Mouse (Mus musculus): Measurements from ENCODE around the gene Pamr1. TPM values are rescaled to one million over a fixed set of nuclear protein-coding genes. Genes with fewer than 3 reads are reported as not detected.

Pamr1 gene
- total and polyA plus RNA-seq, 3 experiments, result 1.4 to 4.5 (median 1.7) TPM

GRCm38 (mm10) chr2:102616637-102617036, 66.8 kb downstream of the Pamr1 start:
- H3K4me1 ChIP-seq (ENCODE audit: control insufficient read depth, insufficient read depth, low read length), result no peaks in the 10 kb centered on the region
- no peak overlapping the region for H3K9ac ChIP-seq (ENCODE audit: low read depth, low read length)
- no peak for DNase-seq
- H3K36me3 ChIP-seq (ENCODE audit: control insufficient read depth, insufficient read depth, low read length), result no peaks in the 10 kb centered on the region
- H3K4me3 ChIP-seq, result no peak overlapping the region
- no peaks in the 10 kb centered on the region for H3K79me2 ChIP-seq (replicated peaks; ENCODE audit: control insufficient read depth, insufficient read depth, low read length)
- no peaks in the 10 kb centered on the region for H3K27me3 ChIP-seq (ENCODE audit: control insufficient read depth, insufficient read depth, low read length)
- intact Hi-C loops (cut with DNase I), result no loop called here
- TF ChIP-seq CTCF (IDR thresholded peaks at IDR 0.05) (no peak), EP300 (IDR thresholded peaks at IDR 0.05; ENCODE audit: insufficient read depth, low read depth, low read length) (no peak), POLR2A (IDR thresholded peaks at IDR 0.05; ENCODE audit: insufficient read depth, low read depth, low read length) (no peak)
- no peak overlapping the region for H3K27ac ChIP-seq
- WGBS, result 24% methylated on average over 2 of the region's 2 CpGs

- Histone ChIP-seq H3K27ac (no peak overlapping the region), H3K9ac (ENCODE audit: low read depth, low read length) (no peak overlapping the region), H3K4me3 (no peak overlapping the region), H3K36me3 (ENCODE audit: control insufficient read depth, insufficient read depth, low read length) (no peaks in the 10 kb centered on the region), H3K27me3 (ENCODE audit: control insufficient read depth, insufficient read depth, low read length) (no peaks in the 10 kb centered on the region), H3K79me2 (replicated peaks; ENCODE audit: control insufficient read depth, insufficient read depth, low read length) (no peaks in the 10 kb centered on the region), H3K4me1 (ENCODE audit: control insufficient read depth, insufficient read depth, low read length) (no peaks in the 10 kb centered on the region)
- TF ChIP-seq EP300 (IDR thresholded peaks at IDR 0.05; ENCODE audit: insufficient read depth, low read depth, low read length), result no peak
- TF ChIP-seq CTCF (IDR thresholded peaks at IDR 0.05), result no peak
- TF ChIP-seq POLR2A (IDR thresholded peaks at IDR 0.05; ENCODE audit: insufficient read depth, low read depth, low read length), result no peak
- no peak for DNase-seq
- intact Hi-C loops (cut with DNase I), result no loop called here
- 88% methylated on average over 12 of the region's 12 CpGs for WGBS
Observed at GRCm38 (mm10) chr2:102620744-102621429, 71.1 kb downstream of the Pamr1 start.

GRCm38 (mm10) chr2:102622176-102622575, 72.4 kb downstream of the Pamr1 start:
- Histone ChIP-seq H3K36me3 (ENCODE audit: control insufficient read depth, insufficient read depth, low read length) (no peaks in the 10 kb centered on the region), H3K4me3 (no peak overlapping the region), H3K27me3 (ENCODE audit: control insufficient read depth, insufficient read depth, low read length) (no peaks in the 10 kb centered on the region), H3K9ac (ENCODE audit: low read depth, low read length) (no peak overlapping the region), H3K79me2 (replicated peaks; ENCODE audit: control insufficient read depth, insufficient read depth, low read length) (no peaks in the 10 kb centered on the region), H3K4me1 (ENCODE audit: control insufficient read depth, insufficient read depth, low read length) (no peaks in the 10 kb centered on the region), H3K27ac (no peak overlapping the region)
- no peak for TF ChIP-seq EP300 (IDR thresholded peaks at IDR 0.05; ENCODE audit: insufficient read depth, low read depth, low read length)
- no peak for TF ChIP-seq CTCF (IDR thresholded peaks at IDR 0.05)
- TF ChIP-seq POLR2A (IDR thresholded peaks at IDR 0.05; ENCODE audit: insufficient read depth, low read depth, low read length), result no peak
- intact Hi-C loops (cut with DNase I), result no loop called here
- no peak for DNase-seq
- 89% methylated on average over 5 of the region's 5 CpGs for WGBS

- H3K9ac ChIP-seq (ENCODE audit: low read depth, low read length), result no peak overlapping the region
- no peak for DNase-seq
- TF ChIP-seq CTCF (IDR thresholded peaks at IDR 0.05) (no peak), POLR2A (IDR thresholded peaks at IDR 0.05; ENCODE audit: insufficient read depth, low read depth, low read length) (no peak), EP300 (IDR thresholded peaks at IDR 0.05; ENCODE audit: insufficient read depth, low read depth, low read length) (no peak)
- H3K79me2 ChIP-seq (replicated peaks; ENCODE audit: control insufficient read depth, insufficient read depth, low read length), result no peaks in the 10 kb centered on the region
- H3K27ac ChIP-seq, result no peak overlapping the region
- intact Hi-C loops (cut with DNase I), result no loop called here
- H3K4me3 ChIP-seq, result no peak overlapping the region
- no peaks in the 10 kb centered on the region for H3K27me3 ChIP-seq (ENCODE audit: control insufficient read depth, insufficient read depth, low read length)
- no peaks in the 10 kb centered on the region for H3K36me3 ChIP-seq (ENCODE audit: control insufficient read depth, insufficient read depth, low read length)
- H3K4me1 ChIP-seq (ENCODE audit: control insufficient read depth, insufficient read depth, low read length), result no peaks in the 10 kb centered on the region
Observed at GRCm38 (mm10) chr2:102622943-102623342, 73.1 kb downstream of the Pamr1 start.

- Histone ChIP-seq H3K36me3 (ENCODE audit: control insufficient read depth, insufficient read depth, low read length) (no peaks in the 10 kb centered on the region), H3K9ac (ENCODE audit: low read depth, low read length) (no peak overlapping the region), H3K4me3 (no peak overlapping the region), H3K4me1 (ENCODE audit: control insufficient read depth, insufficient read depth, low read length) (no peaks in the 10 kb centered on the region), H3K27ac (no peak overlapping the region), H3K27me3 (ENCODE audit: control insufficient read depth, insufficient read depth, low read length) (no peaks in the 10 kb centered on the region), H3K79me2 (replicated peaks; ENCODE audit: control insufficient read depth, insufficient read depth, low read length) (no peaks in the 10 kb centered on the region)
- 98% methylated on average over 1 of the region's 1 CpGs for WGBS
- no peak for DNase-seq
- TF ChIP-seq POLR2A (IDR thresholded peaks at IDR 0.05; ENCODE audit: insufficient read depth, low read depth, low read length) (no peak), CTCF (IDR thresholded peaks at IDR 0.05) (no peak), EP300 (IDR thresholded peaks at IDR 0.05; ENCODE audit: insufficient read depth, low read depth, low read length) (no peak)
- intact Hi-C loops (cut with DNase I), result no loop called here
Observed at GRCm38 (mm10) chr2:102624538-102624937, 74.7 kb downstream of the Pamr1 start.

- Histone ChIP-seq H3K27me3 (ENCODE audit: control insufficient read depth, insufficient read depth, low read length) (no peaks in the 10 kb centered on the region), H3K36me3 (ENCODE audit: control insufficient read depth, insufficient read depth, low read length) (no peaks in the 10 kb centered on the region), H3K9ac (ENCODE audit: low read depth, low read length) (no peak overlapping the region), H3K79me2 (replicated peaks; ENCODE audit: control insufficient read depth, insufficient read depth, low read length) (no peaks in the 10 kb centered on the region), H3K27ac (no peak overlapping the region), H3K4me3 (no peak overlapping the region), H3K4me1 (ENCODE audit: control insufficient read depth, insufficient read depth, low read length) (no peaks in the 10 kb centered on the region; the same call in 1 of the 2 replicates)
- intact Hi-C loops (cut with DNase I), result no loop called here
- TF ChIP-seq EP300 (IDR thresholded peaks at IDR 0.05; ENCODE audit: insufficient read depth, low read depth, low read length) (no peak), CTCF (IDR thresholded peaks at IDR 0.05) (no peak), POLR2A (IDR thresholded peaks at IDR 0.05; ENCODE audit: insufficient read depth, low read depth, low read length) (no peak)
- no peak for DNase-seq
- 84% methylated on average over 4 of the region's 4 CpGs for WGBS
Observed at GRCm38 (mm10) chr2:102632361-102632760, 82.5 kb downstream of the Pamr1 start.
